Mouse (Mus musculus) neural tube, embryonic 12.5 days (tissue): ENCODE results near the gene Sigmar1. TPM values are rescaled to one million over a fixed set of nuclear protein-coding genes. Genes with fewer than 3 reads are reported as not detected.

ENCODE experiments used
- ATAC-seq: fragments of 200-750 bp; cut with Nextera tagmentation; 2 replicates; pipeline ENCODE4 v1.8.0; 2017; ENCODE audit warnings: low read depth, mild to moderate bottlenecking, moderate TSS enrichment, moderate library complexity; ENCODE audit not compliant: low FRiP score
- H3K27ac ChIP-seq: fragments of 300-500 bp; sonication (generic); 2 replicates; pipeline ENCODE4 v1.5.1; 2016
- H3K27me3 ChIP-seq: fragments of 300-500 bp; sonication (generic); replicated peaks from 2 replicates; pipeline ENCODE4 v1.6.1; 2016; ENCODE audit warnings: mild to moderate bottlenecking
- H3K36me3 ChIP-seq: fragments of 300-500 bp; sonication (generic); 2 replicates; pipeline ENCODE4 v1.6.1; 2016; ENCODE audit warnings: mild to moderate bottlenecking
- H3K4me1 ChIP-seq: fragments of 300-500 bp; sonication (generic); 2 replicates; pipeline ENCODE4 v1.6.1; 2016
- H3K4me2 ChIP-seq: fragments of 300-500 bp; sonication (generic); replicated peaks from 2 replicates; pipeline ENCODE4 v1.6.1; 2016; ENCODE audit warnings: mild to moderate bottlenecking
- H3K4me3 ChIP-seq: fragments of 300-500 bp; sonication (generic); 2 replicates; pipeline ENCODE4 v1.5.1; 2016
- H3K9ac ChIP-seq: fragments of 300-500 bp; sonication (generic); 2 replicates; pipeline ENCODE4 v1.6.1; 2016; ENCODE audit warnings: mild to moderate bottlenecking
- H3K9me3 ChIP-seq: fragments of 300-500 bp; sonication (generic); 2 replicates; pipeline ENCODE4 v1.6.1; 2016; ENCODE audit warnings: mild to moderate bottlenecking
- WGBS: fragments of 180-500 bp; shearing (Covaris S2); methylation state at CpG from one replicate; pipeline ENCODE4 v1.1.7; 2016; 5-methylcytosine and 5-hydroxymethylcytosine counted together
- polyA plus RNA-seq: library from polyadenylated mRNA; unstranded; fragments of >200 nt; fragmentation: Nextera tagmentation; extraction: Ambion mirVana; gene quantifications from 2 replicates; pipeline ENCODE4 v1.2.1, GENCODE M21; 2016

Gene Sigmar1
- polyA plus RNA-seq, 1 experiment from 2014 or later: 63.7 TPM

DNA sequence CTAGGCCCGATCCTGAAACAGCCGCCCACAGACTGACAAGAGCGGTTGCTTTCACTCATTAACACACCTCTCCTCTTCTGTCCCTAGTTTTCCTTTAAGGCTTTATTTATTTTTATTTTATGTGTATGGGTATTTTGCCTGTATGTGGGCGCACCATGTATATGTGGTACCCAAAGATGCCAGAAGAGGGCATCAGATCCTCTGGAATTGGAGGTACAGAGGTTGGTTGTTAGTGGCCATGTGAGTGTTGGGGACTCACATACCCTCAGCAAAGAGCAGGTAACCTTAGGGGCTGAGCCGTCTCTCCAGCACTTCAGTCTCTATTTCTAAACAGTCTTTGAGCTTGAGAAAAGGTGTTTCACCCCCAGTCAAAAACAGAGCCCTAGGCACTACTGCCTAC, 40.4 kb downstream of the Sigmar1 start:
- no peak for ATAC-seq
- 83% methylated on average over 5 of the region's 5 CpGs for WGBS
- H3K36me3 ChIP-seq: peaks cover 56% of the 10 kb centered on the region
- no peak overlapping the region for H3K4me2 ChIP-seq
- H3K9ac ChIP-seq: no peak overlapping the region
- H3K27me3 ChIP-seq: no peaks in the 10 kb centered on the region
- H3K4me1 ChIP-seq: peaks cover 33% of the 10 kb centered on the region
- H3K9me3 ChIP-seq: no peaks in the 10 kb centered on the region
- H3K4me3 ChIP-seq: no peak overlapping the region
- no peak overlapping the region for H3K27ac ChIP-seq

GRCm38 (mm10) chr4:41715082-41715481, 40.9 kb downstream of the Sigmar1 start:
- no peaks in the 10 kb centered on the region for H3K9me3 ChIP-seq
- H3K27ac ChIP-seq: no peak overlapping the region
- 83% methylated on average over 8 of the region's 8 CpGs for WGBS
- H3K27me3 ChIP-seq: no peaks in the 10 kb centered on the region
- peaks cover 33% of the 10 kb centered on the region for H3K4me1 ChIP-seq
- H3K4me2 ChIP-seq: no peak overlapping the region
- ATAC-seq: no peak
- no peak overlapping the region for H3K9ac ChIP-seq
- peaks cover 51% of the 10 kb centered on the region for H3K36me3 ChIP-seq
- H3K4me3 ChIP-seq: no peak overlapping the region

DNA sequence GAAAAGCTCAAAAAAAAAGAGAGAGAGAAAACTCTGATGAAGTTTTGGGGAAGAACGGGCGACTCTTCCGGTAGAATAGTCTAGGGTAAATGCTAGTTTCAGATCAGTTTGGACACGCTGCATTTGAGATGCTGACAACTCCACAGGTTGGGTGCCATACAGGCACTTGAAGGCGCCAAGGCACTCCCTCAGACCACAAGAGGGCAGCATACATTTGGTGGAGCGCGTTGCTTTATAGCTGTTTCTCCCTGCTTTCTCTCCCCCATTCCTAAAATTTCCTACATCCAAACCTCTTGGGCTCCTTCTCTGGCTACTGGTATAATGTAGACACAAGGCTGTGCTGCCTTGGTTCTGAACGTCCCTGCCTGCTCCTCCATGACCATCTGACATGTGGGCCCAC, 41.7 kb downstream of the Sigmar1 start:
- Histone ChIP-seq H3K9ac (no peak overlapping the region), H3K4me1 (peaks cover 33% of the 10 kb centered on the region), H3K27me3 (no peaks in the 10 kb centered on the region), H3K4me2 (peak overlapping the region; percentile 93), H3K9me3 (no peaks in the 10 kb centered on the region), H3K4me3 (no peak overlapping the region), H3K27ac (no peak overlapping the region), H3K36me3 (peaks cover 44% of the 10 kb centered on the region)
- no peak for ATAC-seq
- 15% methylated on average over 8 of the region's 8 CpGs for WGBS

DNA sequence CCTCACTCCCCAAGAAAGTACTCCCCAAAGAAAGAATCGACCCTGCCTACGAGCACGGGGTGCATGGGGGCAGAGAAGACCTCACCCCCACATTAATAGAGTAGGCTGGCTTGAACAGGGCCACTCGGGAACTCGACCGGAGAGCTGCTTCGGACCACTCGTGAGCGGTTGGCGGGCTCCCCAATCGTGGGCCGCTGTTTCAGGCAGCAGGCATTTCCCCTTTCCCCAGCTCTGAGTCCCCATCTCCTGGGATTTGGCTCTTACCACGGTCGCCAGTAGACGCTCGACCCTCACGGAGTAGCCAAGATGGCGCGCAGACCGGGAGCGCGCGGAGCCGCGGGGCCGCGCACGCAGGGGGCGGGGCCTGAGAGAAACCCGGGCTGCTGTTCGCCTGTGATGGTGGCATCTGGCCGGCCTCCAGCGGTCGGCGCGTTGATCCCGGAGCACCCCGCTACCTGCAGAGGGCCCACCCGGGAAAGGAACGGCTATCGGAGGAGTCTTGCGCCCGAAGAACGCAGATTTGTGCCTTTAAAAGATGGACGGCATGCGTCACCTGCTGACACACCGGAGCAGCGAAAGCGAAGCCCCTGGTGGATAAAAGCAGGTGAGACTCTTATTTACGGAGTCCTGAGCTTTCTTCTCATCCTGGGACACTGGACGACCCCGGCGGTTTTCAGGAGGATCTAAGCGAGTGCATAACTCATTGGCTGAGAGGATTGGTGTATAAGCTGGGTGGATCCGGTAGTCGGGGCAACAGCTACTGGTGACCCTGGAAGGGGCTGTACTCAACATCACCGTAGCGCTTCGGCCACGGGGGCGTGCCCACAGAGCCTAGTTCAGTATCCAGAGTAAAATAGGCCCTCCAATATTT, 42.5 kb downstream of the Sigmar1 start, which contains the start of gene Rpp25l:
Gene Rpp25l, minus strand, starts transcription at position 338 of the 871 bp plus-strand sequence.
- Histone ChIP-seq H3K4me2 (peak within 1 kb of the TSS; percentile 93), H3K27me3 (no peaks in the 10 kb centered on the region), H3K4me1 (peaks cover 33% of the 10 kb centered on the region), H3K9ac (peak within 1 kb of the TSS; percentile 86), H3K36me3 (peaks cover 35% of the 10 kb centered on the region), H3K9me3 (no peaks in the 10 kb centered on the region), H3K4me3 (peak within 1 kb of the TSS; percentile 77), H3K27ac (no peak within 1 kb of the TSS)
- ATAC-seq: peak; percentile 72
- under 1% methylated on average over 61 of the region's 61 CpGs for WGBS

DNA sequence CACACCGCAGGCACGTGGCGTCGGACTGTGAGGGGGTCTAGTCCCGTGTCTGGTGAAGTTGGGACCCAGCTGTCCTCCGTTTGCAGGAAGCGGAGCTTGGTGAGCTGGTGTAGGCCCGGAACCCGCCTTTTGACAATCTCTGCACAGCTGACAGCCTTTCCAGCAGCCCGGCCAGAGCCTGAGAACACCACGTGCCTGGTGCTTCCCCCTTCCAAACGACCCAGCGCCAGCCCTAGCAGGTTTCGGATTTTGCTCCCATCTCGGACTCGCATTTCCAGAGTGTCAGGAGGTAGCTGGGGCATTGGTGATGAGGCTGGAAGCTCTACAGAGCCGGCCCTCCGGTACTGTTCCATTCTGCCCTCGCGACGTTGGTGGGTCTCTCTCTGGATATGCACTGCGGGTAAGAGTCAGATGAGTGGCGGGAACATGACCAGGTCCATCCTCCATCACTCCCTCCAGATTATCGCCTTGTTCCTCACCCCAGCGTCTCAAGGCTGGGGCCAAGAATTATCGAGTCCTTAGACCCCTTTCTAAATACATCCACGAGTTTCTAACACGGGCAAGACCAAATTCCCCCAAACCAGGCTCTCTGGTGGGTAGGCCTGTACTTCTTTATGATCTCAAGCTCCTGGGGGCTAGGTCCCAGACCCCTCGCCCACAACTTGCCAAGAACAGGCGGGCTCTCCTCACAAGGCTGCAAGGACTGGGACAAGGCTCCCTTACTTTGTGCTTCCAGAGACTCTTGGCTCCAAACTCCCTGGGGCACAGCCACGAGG, 43.3 kb downstream of the Sigmar1 start:
- H3K9ac ChIP-seq: peak overlapping the region; percentile 86
- H3K4me2 ChIP-seq: peak overlapping the region; percentile 93
- H3K27me3 ChIP-seq: no peaks in the 10 kb centered on the region
- H3K27ac ChIP-seq: no peak overlapping the region
- peaks cover 27% of the 10 kb centered on the region for H3K36me3 ChIP-seq
- peak overlapping the region; percentile 77 for H3K4me3 ChIP-seq
- H3K4me1 ChIP-seq: peaks cover 39% of the 10 kb centered on the region
- no peaks in the 10 kb centered on the region for H3K9me3 ChIP-seq
- no peak for ATAC-seq
- WGBS: 56% methylated on average over 31 of the region's 31 CpGs

GRCm38 (mm10) chr4:41711705-41712375, 44.1 kb downstream of the Sigmar1 start:
- Histone ChIP-seq H3K27ac (no peak overlapping the region), H3K4me1 (peaks cover 42% of the 10 kb centered on the region), H3K9me3 (no peaks in the 10 kb centered on the region), H3K27me3 (no peaks in the 10 kb centered on the region), H3K9ac (peak overlapping the region; percentile 86), H3K4me2 (peak overlapping the region; percentile 93), H3K4me3 (peak overlapping the region; percentile 77), H3K36me3 (peaks cover 20% of the 10 kb centered on the region)
- 83% methylated on average over 16 of the region's 16 CpGs for WGBS
- ATAC-seq: no peak

- WGBS: 61% methylated on average over 4 of the region's 4 CpGs
These were observed 45.7 kb downstream of the Sigmar1 start for GRCm38 (mm10) chr4:41710229-41710628.

GRCm38 (mm10) chr4:41708192-41708745, 47.7 kb downstream of the Sigmar1 start:
- 44% methylated on average over 8 of the region's 8 CpGs for WGBS
- H3K9me3 ChIP-seq: no peaks in the 10 kb centered on the region
- H3K4me2 ChIP-seq: no peak overlapping the region
- H3K9ac ChIP-seq: no peak overlapping the region
- H3K4me1 ChIP-seq: peaks cover 40% of the 10 kb centered on the region
- H3K27me3 ChIP-seq: 0 out of 2 replicates have a peak, but pooled peaks cover 8% of the 10 kb centered on the region
- H3K4me3 ChIP-seq: no peak overlapping the region
- H3K27ac ChIP-seq: no peak overlapping the region
- no peak for ATAC-seq
- H3K36me3 ChIP-seq: peaks cover 11% of the 10 kb centered on the region; the same call in 1 of the 2 replicates

More at GRCm38 (mm10) chr4:41710229-41710628, 45.7 kb downstream of the Sigmar1 start:
- ATAC-seq: no peak
- H3K9me3 ChIP-seq: no peaks in the 10 kb centered on the region
- H3K36me3 ChIP-seq: peaks cover 11% of the 10 kb centered on the region; the same call in 1 of the 2 replicates
- H3K4me3 ChIP-seq: no peak overlapping the region
- no peak overlapping the region for H3K9ac ChIP-seq
- no peak overlapping the region for H3K27ac ChIP-seq
- no peak overlapping the region for H3K4me2 ChIP-seq
- 0 out of 2 replicates have a peak, but pooled peaks cover 7% of the 10 kb centered on the region for H3K27me3 ChIP-seq
- peaks cover 44% of the 10 kb centered on the region for H3K4me1 ChIP-seq

DNA sequence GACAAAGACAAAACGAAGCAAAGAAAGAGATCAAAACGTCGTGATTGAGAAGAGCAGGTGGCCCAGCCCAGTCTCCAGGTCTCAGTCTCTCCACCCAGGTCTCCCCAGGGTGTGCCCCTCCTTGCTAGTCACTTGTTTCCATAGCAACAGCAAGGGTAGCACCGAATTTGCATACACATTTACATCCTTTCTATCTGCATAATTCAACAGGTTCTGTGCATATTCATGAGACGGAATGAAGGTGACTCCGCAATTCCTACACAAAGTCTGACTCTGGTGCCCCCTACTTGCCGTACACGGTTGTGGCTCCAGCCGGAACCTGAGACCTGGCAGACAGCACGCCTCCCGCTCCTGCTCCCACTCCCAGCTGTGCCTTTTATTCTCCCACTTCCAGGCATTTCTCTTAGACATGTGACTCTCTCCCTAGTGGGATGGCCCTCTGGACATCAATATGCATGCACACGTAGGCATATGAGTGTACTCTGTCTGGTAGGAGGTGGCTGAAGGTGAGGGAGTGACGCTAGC, 48.9 kb downstream of the Sigmar1 start:
- Histone ChIP-seq H3K9me3 (no peaks in the 10 kb centered on the region), H3K9ac (no peak overlapping the region), H3K36me3 (peaks cover 7% of the 10 kb centered on the region; the same call in 1 of the 2 replicates), H3K27me3 (0 out of 2 replicates have a peak, but pooled peaks cover 8% of the 10 kb centered on the region), H3K4me2 (peak overlapping the region; percentile 47), H3K27ac (no peak overlapping the region), H3K4me1 (peaks cover 30% of the 10 kb centered on the region), H3K4me3 (no peak overlapping the region)
- WGBS: under 1% methylated on average over 13 of the region's 13 CpGs
- ATAC-seq: peak; percentile 77

GRCm38 (mm10) chr4:41705922-41706754, 49.8 kb downstream of the Sigmar1 start:
- ATAC-seq: no peak; the same call in 1 of the 2 replicates
- Histone ChIP-seq H3K36me3 (0 out of 2 replicates have a peak, but pooled peaks cover 2% of the 10 kb centered on the region), H3K27ac (no peak overlapping the region), H3K27me3 (0 out of 2 replicates have a peak, but pooled peaks cover 8% of the 10 kb centered on the region), H3K9me3 (no peaks in the 10 kb centered on the region), H3K4me1 (peaks cover 24% of the 10 kb centered on the region), H3K4me2 (peak overlapping the region; percentile 47; the same call in 1 of the 2 replicates), H3K9ac (no peak overlapping the region), H3K4me3 (no peak overlapping the region)
- 70% methylated on average over 19 of the region's 19 CpGs for WGBS
